Mouse (Mus musculus): ENCODE measurements around the gene Ssr2.

Gene Ssr2

GRCm38 (mm10) chr3:88623346-88624135, 47.9 kb downstream of the Ssr2 start:
- no peak for DNase-seq (ENCODE audit: low read depth, low spot score)

DNA sequence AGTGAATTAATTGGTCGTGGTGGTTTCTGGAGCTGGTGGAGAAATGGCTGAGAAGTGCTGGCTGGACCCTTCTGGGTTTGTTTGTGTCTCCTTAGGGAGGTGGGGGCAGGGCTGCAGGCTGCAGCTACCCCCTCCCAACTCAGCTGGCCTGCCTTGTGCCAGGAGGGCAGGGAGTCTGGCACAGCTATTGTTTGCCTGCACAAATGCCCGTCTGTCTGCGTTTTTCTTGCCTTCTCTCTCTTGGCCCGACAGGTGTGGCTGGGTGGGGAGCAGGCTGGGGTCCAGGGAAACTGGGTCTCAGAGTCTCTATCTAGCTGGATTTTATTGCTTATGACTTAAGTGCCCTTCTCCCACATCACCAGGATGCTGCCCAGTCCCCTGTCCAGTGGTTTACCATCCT, 48.6 kb downstream of the Ssr2 start:
- DNase-seq (ENCODE audit: low read depth, low spot score) = no peak

DNA sequence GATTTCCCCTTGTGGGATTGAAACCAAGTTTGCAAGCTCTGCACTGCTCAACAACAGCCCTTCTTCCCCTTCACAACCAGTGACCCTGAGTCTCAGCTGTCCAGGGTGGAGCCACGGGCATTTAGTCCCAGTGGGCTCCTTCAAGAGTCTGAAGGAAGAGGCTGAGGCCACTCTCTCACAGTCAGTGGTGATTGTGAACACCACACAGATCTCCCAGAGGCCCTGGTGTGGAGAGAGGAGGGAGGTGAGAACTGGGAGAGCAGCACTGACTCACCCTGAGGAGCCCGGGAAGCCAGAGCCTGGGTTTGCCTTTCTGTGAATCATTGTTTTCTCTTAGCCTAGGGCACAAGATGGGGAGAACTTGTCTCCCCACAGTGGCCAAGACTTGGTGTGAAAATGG, 49.3 kb downstream of the Ssr2 start:
- no peak for DNase-seq (ENCODE audit: low read depth, low spot score)

GRCm38 (mm10) chr3:88625531-88625930, 49.9 kb downstream of the Ssr2 start:
- DNase-seq (ENCODE audit: low read depth, low spot score) = no peak

GRCm38 (mm10) chr3:88626316-88626715, 50.6 kb downstream of the Ssr2 start:
- DNase-seq (ENCODE audit: low read depth, low spot score) = no peak

DNA sequence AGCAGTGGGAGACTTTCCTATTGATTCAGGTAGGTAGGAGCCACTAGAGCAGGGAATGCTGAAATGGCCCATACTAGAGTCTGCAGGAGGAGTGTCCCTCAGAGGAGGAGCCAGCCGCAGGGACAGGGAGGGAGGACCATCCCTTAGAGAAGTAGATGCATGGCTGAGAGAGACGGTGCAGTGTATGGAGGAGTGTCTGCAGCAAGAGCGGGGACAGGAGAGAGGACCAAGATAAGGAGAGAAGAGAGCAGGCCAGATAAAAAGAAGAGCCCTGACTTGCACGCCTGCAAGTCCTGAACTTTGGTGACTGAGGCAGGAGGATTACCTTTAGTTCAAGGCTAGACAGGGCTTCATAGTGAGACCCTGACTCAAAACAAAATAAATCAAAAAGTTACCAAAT, 51.4 kb downstream of the Ssr2 start:
- DNase-seq (ENCODE audit: low read depth, low spot score) = no peak

- no peak for DNase-seq (ENCODE audit: low read depth, low spot score)
These were observed 51.9 kb downstream of the Ssr2 start for GRCm38 (mm10) chr3:88627535-88627934.

DNA sequence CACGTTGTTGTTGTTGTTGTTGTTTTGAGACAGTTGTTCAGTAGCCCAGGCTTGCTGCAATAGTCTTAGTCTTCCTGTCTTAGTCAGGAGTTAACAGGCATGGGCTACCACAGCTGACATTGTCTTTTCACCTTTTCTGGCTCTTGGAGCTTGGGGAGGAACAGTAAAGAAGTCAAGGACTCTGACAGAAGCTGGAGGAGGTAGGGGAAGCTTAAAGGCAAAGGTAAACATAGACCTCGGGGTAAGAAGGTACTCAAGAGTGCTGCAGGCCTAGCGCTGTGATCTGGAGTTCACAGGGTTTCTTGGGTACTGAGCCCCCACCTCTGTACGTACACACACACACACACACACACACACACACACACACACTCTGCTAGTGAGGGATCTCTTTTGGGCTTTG, 53.1 kb downstream of the Ssr2 start:
- DNase-seq (ENCODE audit: low read depth, low spot score) = no peak

DNA sequence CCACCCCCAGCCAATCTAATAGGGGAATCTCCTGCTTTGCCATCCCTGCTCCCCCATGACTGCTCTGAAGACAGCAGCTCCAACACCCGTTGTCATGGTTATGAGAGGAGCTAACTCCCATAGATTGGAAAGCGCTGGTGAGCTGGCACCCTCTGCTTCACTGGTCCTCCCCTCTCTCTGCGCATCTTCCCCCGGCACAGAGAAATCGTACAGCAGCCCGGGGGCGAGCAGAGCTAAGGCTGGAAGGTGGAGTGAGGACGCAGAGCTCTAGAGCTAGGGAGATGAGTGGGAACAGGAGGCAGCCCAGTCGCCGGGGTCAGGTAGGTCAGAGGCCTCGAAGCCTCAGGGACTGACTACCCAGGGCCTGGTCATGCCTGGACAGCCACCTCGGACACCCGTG, 53.6 kb downstream of the Ssr2 start:
- no peak for DNase-seq (ENCODE audit: low read depth, low spot score)

DNA sequence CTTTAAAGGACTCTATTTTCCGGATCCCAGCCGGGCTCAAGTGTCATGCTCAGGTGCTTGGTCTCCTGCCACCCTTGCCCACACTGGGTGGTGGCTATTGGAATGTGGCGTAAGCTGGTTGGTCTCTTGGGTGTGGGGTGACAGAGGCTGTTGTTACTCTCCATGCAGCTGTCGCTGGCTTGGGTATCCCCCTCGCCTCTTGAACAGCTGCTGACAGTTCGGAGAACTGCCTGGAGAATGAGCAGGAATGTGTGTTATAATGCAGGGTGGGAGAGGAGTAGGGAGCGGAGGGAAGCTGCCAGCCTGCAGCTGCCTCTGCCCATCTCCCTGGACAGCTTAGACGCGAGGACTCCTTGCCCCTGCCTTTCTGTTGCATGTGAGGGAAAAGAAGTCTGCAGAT, 54.3 kb downstream of the Ssr2 start:
- DNase-seq (ENCODE audit: low read depth, low spot score) = no peak

- DNase-seq (ENCODE audit: low read depth, low spot score) = no peak
These were observed 55.2 kb downstream of the Ssr2 start for GRCm38 (mm10) chr3:88630849-88631341.

GRCm38 (mm10) chr3:88631921-88632587, 56.4 kb downstream of the Ssr2 start:
- no peak for DNase-seq (ENCODE audit: low read depth, low spot score)

DNA sequence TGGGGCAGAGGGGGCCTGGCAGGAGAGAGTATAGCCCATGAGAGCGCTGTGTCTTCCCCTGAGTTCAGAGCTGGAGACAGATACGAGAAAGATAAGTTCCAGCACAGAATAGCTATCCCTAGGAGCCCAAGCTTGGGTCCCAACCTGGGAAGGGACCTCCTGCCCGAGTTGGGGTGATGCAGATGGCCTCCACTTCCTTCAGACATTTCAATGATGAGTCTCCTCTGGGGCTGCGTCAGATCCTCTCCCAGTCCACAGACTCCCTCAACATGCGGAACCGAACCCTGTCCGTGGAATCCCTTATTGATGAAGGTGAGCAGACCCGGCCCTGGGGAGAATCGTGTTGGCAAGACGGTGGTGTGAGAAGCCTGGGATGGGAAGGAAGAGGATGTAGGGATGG, 57.4 kb downstream of the Ssr2 start:
- no peak for DNase-seq (ENCODE audit: low read depth, low spot score)

- no peak for DNase-seq (ENCODE audit: low read depth, low spot score)
These were observed 60.0 kb downstream of the Ssr2 start for GRCm38 (mm10) chr3:88635506-88636275.

GRCm38 (mm10) chr3:88636555-88636986, 60.9 kb downstream of the Ssr2 start:
- no peak for DNase-seq (ENCODE audit: low read depth, low spot score)

GRCm38 (mm10) chr3:88637134-88637533, 61.5 kb downstream of the Ssr2 start:
- DNase-seq (ENCODE audit: low read depth, low spot score) = no peak

Measured in forelimb bud, embryonic 11.5 days (tissue).